Mouse (Mus musculus) natural killer cell, adult 2 months (primary cell): ENCODE measurements around the gene Actn2.

Experiments
- DNase-seq, 2 experiments: peaks; one replicate each; pipeline ENCODE4 v3.0.0; 2022; ENCODE audit warnings: low spot score in 2 of 2

Actn2 gene

GRCm38 (mm10) chr13:12256871-12257390, 83.6 kb downstream of the Actn2 start:
- DNase-seq = peak in 1 of 2 experiments; percentile 4

- DNase-seq = no peak
Measured at GRCm38 (mm10) chr13:12255911-12256705, 84.5 kb downstream of the Actn2 start.

- DNase-seq = no peak
Measured at GRCm38 (mm10) chr13:12250496-12250895, 90.1 kb downstream of the Actn2 start.

GRCm38 (mm10) chr13:12249195-12249898, 91.2 kb downstream of the Actn2 start:
- DNase-seq = no peak

- no peak for DNase-seq
Measured at GRCm38 (mm10) chr13:12245938-12246337, 94.6 kb downstream of the Actn2 start.

- DNase-seq = no peak
Measured at GRCm38 (mm10) chr13:12243991-12244390, 96.6 kb downstream of the Actn2 start.

GRCm38 (mm10) chr13:12232141-12232540, 108.4 kb downstream of the Actn2 start:
- DNase-seq = no peak

GRCm38 (mm10) chr13:12228248-12228647, 112.3 kb downstream of the Actn2 start:
- DNase-seq = no peak

GRCm38 (mm10) chr13:12227606-12228005, 113.0 kb downstream of the Actn2 start:
- DNase-seq = no peak
